Mouse (Mus musculus) forebrain, embryonic 16.5 days (tissue): ENCODE data around the gene Lrp11. TPM values are rescaled to one million over a fixed set of nuclear protein-coding genes. Genes with fewer than 3 reads are reported as not detected.
"Not testable (repeated sequence)": the region's sequence is repeated elsewhere in the genome, so short reads cannot be mapped to it uniquely, and the experiment has no call there.

ENCODE experiments used
- ATAC-seq: fragments of 200-750 bp; cut with Nextera tagmentation; 2 replicates; pipeline ENCODE4 v1.8.0; 2017; ENCODE audit warnings: mild to moderate bottlenecking, moderate library complexity
- H3K27ac ChIP-seq: fragments of 300-500 bp; sonication (generic); 2 replicates; pipeline ENCODE4 v1.5.1; 2014; ENCODE audit warnings: low read length, control low read depth
- H3K27me3 ChIP-seq: fragments of 300-500 bp; sonication (generic); replicated peaks from 2 replicates; pipeline ENCODE4 v1.6.1; 2014; ENCODE audit warnings: low read length; ENCODE audit not compliant: control insufficient read depth, insufficient read depth
- H3K36me3 ChIP-seq: fragments of 300-500 bp; sonication (generic); 2 replicates; pipeline ENCODE4 v1.6.1; 2014; ENCODE audit not compliant: control insufficient read depth, insufficient read depth
- H3K4me1 ChIP-seq: fragments of 300-500 bp; sonication (generic); replicated peaks from 2 replicates; pipeline ENCODE4 v1.6.1; 2014; ENCODE audit warnings: low read length; ENCODE audit not compliant: control insufficient read depth, insufficient read depth
- H3K4me2 ChIP-seq: fragments of 300-500 bp; sonication (generic); 2 replicates; pipeline ENCODE4 v1.6.1; 2014; ENCODE audit warnings: mild to moderate bottlenecking, low read length, control low read depth
- H3K4me3 ChIP-seq: fragments of 300-500 bp; sonication (generic); replicated peaks from 2 replicates; pipeline ENCODE4 v1.5.1; 2014; ENCODE audit warnings: mild to moderate bottlenecking, low read length, control low read depth
- H3K9ac ChIP-seq: fragments of 300-500 bp; sonication (generic); replicated peaks from 2 replicates; pipeline ENCODE4 v1.6.1; 2014; ENCODE audit warnings: low read depth, low read length, control low read depth
- H3K9me3 ChIP-seq: fragments of 300-500 bp; sonication (generic); 2 replicates; pipeline ENCODE4 v1.6.1; 2016; ENCODE audit warnings: low read length; ENCODE audit not compliant: control insufficient read depth
- WGBS: fragments of 180-500 bp; shearing (Covaris S2); extraction: QIAGEN DNeasy Blood & Tissue Kit; methylation state at CpG from one replicate; pipeline ENCODE4 v1.1.7; 2014; 5-methylcytosine and 5-hydroxymethylcytosine counted together
- polyA plus RNA-seq: library from polyadenylated mRNA; unstranded; fragments of >200 nt; fragmentation: Nextera tagmentation; extraction: Ambion mirVana; gene quantifications from 2 replicates; pipeline ENCODE4 v1.2.1, GENCODE M21; 2015

Gene Lrp11
- polyA plus RNA-seq, 1 experiment from 2014 or later, result 38.6 TPM

DNA sequence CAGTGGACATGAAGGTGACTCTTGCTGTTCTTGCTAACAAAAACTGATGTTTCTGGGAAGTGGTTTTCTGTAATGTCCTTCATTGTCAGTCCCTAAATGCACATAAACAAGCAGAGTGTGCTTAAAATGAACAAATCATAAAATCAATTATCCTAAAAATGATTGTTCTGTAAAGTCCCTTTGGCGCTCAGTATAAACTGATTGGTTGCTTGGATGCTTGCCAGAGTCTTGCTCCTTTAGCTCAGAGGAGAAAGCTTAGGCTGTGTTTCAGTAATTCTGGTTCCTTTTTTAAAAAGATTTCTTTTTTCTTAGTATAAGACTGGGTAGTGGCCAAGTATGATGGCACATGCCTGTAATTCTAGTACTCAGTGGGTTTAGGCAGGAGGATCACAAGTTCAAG lies 6.7 kb downstream of the Lrp11 start:
- peaks cover 8% of the 10 kb centered on the region for H3K4me1 ChIP-seq
- no peak overlapping the region for H3K4me2 ChIP-seq
- H3K9ac ChIP-seq, result no peak overlapping the region
- ATAC-seq, result no peak
- no peaks in the 10 kb centered on the region for H3K9me3 ChIP-seq
- H3K27me3 ChIP-seq, result no peaks in the 10 kb centered on the region
- H3K27ac ChIP-seq, result no peak overlapping the region
- no peak overlapping the region for H3K4me3 ChIP-seq
- H3K36me3 ChIP-seq, result no peaks in the 10 kb centered on the region
- WGBS, result 57% methylated on average over 1 of the region's 1 CpGs

DNA sequence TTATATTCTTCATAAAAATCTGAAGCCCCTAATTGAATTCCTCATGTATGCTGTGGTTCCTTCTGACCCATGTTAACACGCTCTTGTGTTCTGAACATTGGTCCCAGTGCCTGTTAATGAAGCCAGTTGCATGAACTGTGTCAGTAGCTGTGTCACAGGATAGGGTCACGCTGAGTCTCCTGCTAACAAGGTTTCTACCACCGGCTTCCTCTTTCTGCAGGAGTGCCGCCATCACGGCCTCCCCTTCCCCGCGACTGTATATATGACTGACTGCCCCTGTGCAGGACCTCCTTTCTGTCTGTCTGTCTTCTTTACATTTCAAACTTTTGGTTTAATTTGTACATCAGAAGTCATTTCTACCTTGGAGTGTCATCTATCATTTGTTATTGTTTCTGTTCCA lies 8.6 kb downstream of the Lrp11 start:
- Histone ChIP-seq H3K4me2 (no peak overlapping the region), H3K27me3 (no peaks in the 10 kb centered on the region), H3K27ac (no peak overlapping the region), H3K9ac (no peak overlapping the region), H3K9me3 (no peaks in the 10 kb centered on the region), H3K4me1 (no peaks in the 10 kb centered on the region), H3K36me3 (no peaks in the 10 kb centered on the region), H3K4me3 (no peak overlapping the region)
- 96% methylated on average over 7 of the region's 7 CpGs for WGBS
- no peak for ATAC-seq

DNA sequence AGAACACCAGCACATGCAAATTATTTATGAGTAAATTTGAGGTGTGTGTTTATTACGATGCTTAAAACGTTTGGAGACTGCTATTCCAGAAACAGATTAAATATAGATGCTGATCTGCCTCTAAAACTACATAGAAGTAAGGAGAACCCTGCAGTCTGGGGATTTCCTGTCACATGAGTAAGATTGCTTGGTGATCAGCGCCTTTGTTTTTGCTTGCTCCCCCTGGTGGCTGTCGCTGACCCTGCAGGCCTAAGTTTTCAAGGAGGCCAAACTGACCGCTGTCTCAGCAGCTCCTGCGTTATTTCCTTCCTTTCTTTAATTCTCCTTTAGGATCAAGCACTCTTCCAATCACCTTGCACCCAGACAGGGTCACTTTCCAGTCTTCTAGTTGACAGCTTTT lies 11.0 kb downstream of the Lrp11 start:
- Histone ChIP-seq H3K9ac (no peak overlapping the region), H3K27me3 (no peaks in the 10 kb centered on the region), H3K36me3 (no peaks in the 10 kb centered on the region), H3K27ac (no peak overlapping the region), H3K4me3 (no peak overlapping the region), H3K4me1 (no peaks in the 10 kb centered on the region), H3K9me3 (no peaks in the 10 kb centered on the region), H3K4me2 (no peak overlapping the region)
- peak; percentile 57; the same call in 1 of the 2 replicates for ATAC-seq
- 12% methylated on average over 6 of the region's 6 CpGs for WGBS

DNA sequence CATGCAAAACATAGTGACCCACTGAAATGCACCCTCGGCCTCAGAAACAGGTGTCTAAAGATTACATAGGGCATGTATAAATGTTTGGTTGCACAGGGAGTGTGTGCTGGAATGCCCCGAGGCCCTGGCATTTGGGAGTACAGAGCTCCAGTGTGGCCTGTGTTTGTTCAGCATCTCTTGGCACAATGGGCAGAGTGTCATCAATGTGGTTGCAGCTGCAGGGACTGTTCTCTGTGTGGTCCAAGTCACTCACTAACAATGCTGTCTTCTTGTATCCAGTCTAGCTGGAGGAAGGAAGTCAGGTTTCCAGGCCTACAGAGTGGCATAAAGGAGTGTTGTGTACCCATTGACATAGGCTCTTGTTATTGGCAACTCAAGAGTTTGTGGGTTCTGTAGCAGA lies 15.6 kb downstream of the Lrp11 start:
- Histone ChIP-seq H3K9me3 (no peaks in the 10 kb centered on the region), H3K27ac (no peak overlapping the region), H3K27me3 (no peaks in the 10 kb centered on the region), H3K4me1 (no peaks in the 10 kb centered on the region), H3K4me2 (no peak overlapping the region), H3K9ac (no peak overlapping the region), H3K36me3 (peaks cover 2% of the 10 kb centered on the region), H3K4me3 (no peak overlapping the region)
- ATAC-seq, result no peak
- WGBS, result 73% methylated on average over 2 of the region's 2 CpGs

DNA sequence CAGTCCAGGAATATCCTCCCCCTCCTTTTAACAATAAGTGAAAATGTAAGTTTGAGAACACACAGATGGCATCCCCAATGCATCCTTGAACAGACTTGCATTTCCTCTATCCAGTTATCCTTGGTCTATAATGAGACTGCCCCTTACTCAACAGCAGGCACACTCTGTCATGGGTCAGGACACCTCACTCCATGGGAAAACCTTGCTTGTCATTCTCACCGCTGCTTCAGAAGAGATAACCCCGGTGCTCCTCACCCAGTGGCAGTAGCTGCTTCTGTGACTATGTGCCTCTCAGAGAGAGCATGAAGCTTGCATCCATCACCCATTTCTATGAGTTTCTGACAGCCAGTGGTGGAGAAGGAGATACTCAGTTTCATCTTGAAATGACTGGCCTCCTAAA lies 16.8 kb downstream of the Lrp11 start:
- H3K4me2 ChIP-seq, result no peak overlapping the region
- H3K9me3 ChIP-seq, result no peaks in the 10 kb centered on the region
- no peaks in the 10 kb centered on the region for H3K27me3 ChIP-seq
- peaks cover 2% of the 10 kb centered on the region for H3K36me3 ChIP-seq
- no peak overlapping the region for H3K9ac ChIP-seq
- no peak overlapping the region for H3K4me3 ChIP-seq
- H3K4me1 ChIP-seq, result no peaks in the 10 kb centered on the region
- no peak overlapping the region for H3K27ac ChIP-seq
- 96% methylated on average over 2 of the region's 2 CpGs for WGBS
- no peak for ATAC-seq

DNA sequence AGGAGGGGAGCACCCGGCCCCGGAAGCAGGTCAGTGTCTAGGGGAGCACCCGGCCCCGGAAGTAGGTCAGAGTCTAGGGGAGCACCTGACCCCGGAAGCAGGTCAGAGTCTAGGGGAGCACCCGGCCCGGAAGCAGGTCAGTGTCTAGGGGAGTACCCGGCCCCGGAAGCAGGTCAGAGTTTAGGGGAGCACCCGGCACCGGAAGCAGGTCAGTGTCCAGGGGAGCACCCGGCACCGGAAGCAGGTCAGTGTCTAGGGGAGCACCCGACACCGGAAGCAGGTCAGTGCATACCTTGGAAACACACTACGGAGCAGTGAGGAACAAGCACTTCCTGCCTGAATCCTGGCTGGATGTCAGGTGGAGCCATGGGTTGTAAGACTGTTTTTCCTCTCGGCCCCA lies 19.0 kb downstream of the Lrp11 start:
- ATAC-seq, result no peak
- WGBS, result 94% methylated on average over 17 of the region's 17 CpGs

DNA sequence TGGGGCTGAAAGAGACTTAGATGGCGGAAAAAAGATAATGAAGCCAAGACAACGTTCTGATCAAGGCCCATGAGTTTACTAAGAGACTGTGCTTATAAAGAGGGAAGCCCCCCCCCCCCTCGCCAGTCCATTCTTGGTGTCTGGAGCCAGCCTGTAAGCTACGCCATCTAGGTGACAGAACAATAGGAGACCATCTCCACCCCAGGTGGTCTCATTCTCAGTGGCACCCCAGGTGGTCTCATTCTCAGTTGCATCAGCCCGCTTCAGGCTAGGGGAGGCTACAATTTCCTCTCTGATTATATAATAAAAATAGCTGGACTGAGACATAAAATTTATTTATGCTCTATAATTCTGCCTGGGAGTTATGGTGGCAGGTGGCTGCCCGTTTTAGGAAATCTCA lies 22.0 kb downstream of the Lrp11 start:
- H3K9ac ChIP-seq, result no peak overlapping the region
- peaks cover 5% of the 10 kb centered on the region for H3K9me3 ChIP-seq
- no peak overlapping the region for H3K4me2 ChIP-seq
- no peaks in the 10 kb centered on the region for H3K27me3 ChIP-seq
- H3K36me3 ChIP-seq, result peaks cover 6% of the 10 kb centered on the region
- H3K4me1 ChIP-seq, result no peaks in the 10 kb centered on the region
- 56% methylated on average over 6 of the region's 6 CpGs for WGBS
- ATAC-seq, result no peak
- H3K4me3 ChIP-seq, result no peak overlapping the region
- no peak overlapping the region for H3K27ac ChIP-seq

More for the DNA sequence above, 19.0 kb downstream of the Lrp11 start:
- H3K27ac ChIP-seq, result no peak overlapping the region
- no peaks in the 10 kb centered on the region for H3K27me3 ChIP-seq
- no peak overlapping the region for H3K4me3 ChIP-seq
- H3K9me3 ChIP-seq, result no peaks in the 10 kb centered on the region
- peaks cover 2% of the 10 kb centered on the region for H3K36me3 ChIP-seq
- H3K4me2 ChIP-seq, result no peak overlapping the region
- H3K4me1 ChIP-seq, result no peaks in the 10 kb centered on the region
- no peak overlapping the region for H3K9ac ChIP-seq

DNA sequence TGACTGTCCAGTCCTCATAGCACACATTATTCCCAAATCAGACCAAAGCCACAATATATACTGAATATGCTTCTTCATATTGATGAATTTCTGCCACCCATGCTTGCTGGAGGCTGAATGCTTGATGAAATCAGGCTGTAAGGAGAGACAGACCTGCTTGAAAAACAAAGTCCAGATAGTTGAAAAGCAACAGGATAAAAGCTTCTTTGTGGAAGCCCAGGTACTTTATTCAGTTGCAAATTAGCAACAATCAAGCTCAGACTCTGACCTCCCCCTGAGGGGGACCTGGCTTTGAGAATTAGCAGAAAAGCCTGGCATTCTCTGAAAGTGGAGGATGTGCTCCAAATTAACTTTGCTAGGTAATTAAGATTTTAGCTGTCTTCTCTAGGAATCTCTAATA lies 22.6 kb downstream of the Lrp11 start:
- H3K27me3 ChIP-seq, ATAC-seq, H3K27ac ChIP-seq, H3K4me3 ChIP-seq, H3K9ac ChIP-seq, H3K36me3 ChIP-seq, H3K9me3 ChIP-seq, H3K4me2 ChIP-seq, H3K4me1 ChIP-seq: not testable (repeated sequence)

DNA sequence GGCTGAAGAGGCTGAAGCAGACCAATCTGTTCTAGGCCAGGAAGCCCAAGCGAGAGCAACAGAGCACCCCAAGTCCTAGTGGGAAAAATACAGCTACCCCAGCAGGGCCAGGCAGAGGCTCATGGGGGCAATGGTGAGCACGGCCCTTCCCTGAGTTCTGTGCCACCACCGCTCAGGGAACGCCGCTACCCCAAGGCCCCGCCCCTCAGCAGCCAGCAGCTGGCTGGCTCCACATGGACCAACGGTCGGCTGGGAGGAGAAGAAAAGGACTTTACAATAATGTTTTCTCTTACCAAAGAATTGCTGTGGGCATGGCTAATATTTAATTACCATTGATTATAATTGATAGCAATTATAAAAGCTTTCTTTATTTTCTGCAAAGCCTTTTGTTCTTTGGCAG lies 25.2 kb downstream of the Lrp11 start:
- Histone ChIP-seq H3K27ac (no peak overlapping the region), H3K9me3 (peaks cover 5% of the 10 kb centered on the region), H3K4me1 (no peaks in the 10 kb centered on the region), H3K36me3 (peaks cover 4% of the 10 kb centered on the region), H3K4me2 (no peak overlapping the region), H3K4me3 (no peak overlapping the region), H3K27me3 (no peaks in the 10 kb centered on the region), H3K9ac (no peak overlapping the region)
- no peak for ATAC-seq
- WGBS, result 70% methylated on average over 8 of the region's 8 CpGs

DNA sequence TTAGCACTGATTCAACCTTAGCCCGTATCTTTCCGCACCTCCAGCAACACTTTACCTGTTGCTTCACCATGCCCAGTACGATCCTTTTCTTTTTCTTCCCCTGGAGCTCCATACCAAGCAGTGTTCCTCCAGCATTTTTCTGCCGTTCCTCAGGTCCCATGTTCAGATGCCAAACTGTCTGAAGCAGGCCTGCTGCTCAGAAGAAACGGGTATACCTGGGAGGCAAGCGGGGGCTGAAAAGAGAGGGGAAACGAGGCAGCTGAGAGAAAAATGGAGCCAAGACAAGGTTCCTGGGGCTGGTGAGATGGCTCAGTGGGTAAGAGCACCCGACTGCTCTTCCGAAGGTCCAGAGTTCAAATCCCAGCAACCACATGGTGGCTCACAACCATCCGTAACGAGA lies 27.5 kb downstream of the Lrp11 start:
- not testable (repeated sequence) for H3K9ac ChIP-seq, ATAC-seq

More for the DNA sequence above, 27.5 kb downstream of the Lrp11 start:
- H3K27ac ChIP-seq, H3K36me3 ChIP-seq, H3K4me2 ChIP-seq, H3K27me3 ChIP-seq, H3K4me3 ChIP-seq, H3K4me1 ChIP-seq, H3K9me3 ChIP-seq: not testable (repeated sequence)
- 87% methylated on average over 9 of the region's 11 CpGs for WGBS
